Mouse (Mus musculus) heart, adult 2 months (tissue): ENCODE results near the gene Inca1. TPM values are rescaled to one million over a fixed set of nuclear protein-coding genes. Genes with fewer than 3 reads are reported as not detected.

Experiments
- DNase-seq, 2 experiments: peaks; one replicate each; pipeline ENCODE4 v3.0.0; 2021
- H3K27ac ChIP-seq: fragments of 200-600 bp; 2 replicates; pipeline ENCODE4 v1.8.1; 2022
- H3K27me3 ChIP-seq: fragments of 200-500 bp; 2 replicates; pipeline ENCODE4 v1.6.1; 2012; ENCODE audit warnings: mild to moderate bottlenecking, low read length, inconsistent platforms, mixed read lengths; ENCODE audit not compliant: control insufficient read depth, insufficient read depth
- H3K36me3 ChIP-seq: fragments of 200-500 bp; 2 replicates; pipeline ENCODE4 v1.6.1; 2012; ENCODE audit warnings: low read length, inconsistent platforms; ENCODE audit not compliant: control insufficient read depth, insufficient read depth
- H3K4me1 ChIP-seq: fragments of 200-500 bp; 2 replicates; pipeline ENCODE4 v1.6.1; 2011; ENCODE audit warnings: low read length; ENCODE audit not compliant: control insufficient read depth, insufficient read depth
- H3K4me3 ChIP-seq: fragments of 200-600 bp; 2 replicates; pipeline ENCODE4 v1.8.1; 2022
- H3K79me2 ChIP-seq: fragments of 200-500 bp; replicated peaks from 2 replicates; pipeline ENCODE4 v1.6.1; 2012; ENCODE audit warnings: mild to moderate bottlenecking, inconsistent platforms, low read length, moderate library complexity, mixed read lengths; ENCODE audit not compliant: control insufficient read depth, insufficient read depth
- H3K9ac ChIP-seq: fragments of 200-500 bp; 2 replicates; pipeline ENCODE4 v1.6.1; 2012; ENCODE audit warnings: low read depth, mild to moderate bottlenecking, control low read depth, inconsistent platforms, low read length, mixed read lengths
- CTCF ChIP-seq: fragments of 200-600 bp; IDR thresholded peaks from 2 replicates; pipeline ENCODE4 v1.8.1; 2022; ENCODE audit warnings: antibody characterized with exemption, mild to moderate bottlenecking, moderate library complexity
- EP300 ChIP-seq: fragments of 200-500 bp; IDR thresholded peaks from 2 replicates; pipeline ENCODE4 v1.6.1; 2011; ENCODE audit warnings: low read depth, low read length, control low read depth; ENCODE audit not compliant: insufficient read depth
- POLR2A ChIP-seq: fragments of 200-500 bp; IDR thresholded peaks from 2 replicates; pipeline ENCODE4 v1.6.1; 2011; ENCODE audit warnings: mild to moderate bottlenecking, low read depth, low read length, control low read depth; ENCODE audit not compliant: insufficient read depth
- WGBS: fragments of 180-500 bp; shearing (Covaris S2); methylation state at CpG from one replicate; pipeline ENCODE4 v1.1.7; 2018; 5-methylcytosine and 5-hydroxymethylcytosine counted together
- intact Hi-C: fragments of 180-260 bp; cut with DNase I; formaldehyde crosslinking; loops from one replicate; pipeline ENCODE4 v1.15.1; 2025
- polyA plus RNA-seq: library from polyadenylated mRNA; depleted of rRNA; stranded (reverse); fragments of >200 nt; gene quantifications from 2 replicates; pipeline ENCODE4 v1.2.3, GENCODE M21; 2012
- total RNA-seq, 2 experiments: library from RNA; stranded (reverse); gene quantifications; 2 replicates each; pipeline ENCODE4 v1.2.3; 2021

Gene Inca1
- total and polyA plus RNA-seq, 3 experiments: 4.6 to 6.9 (median 6.3) TPM

DNA sequence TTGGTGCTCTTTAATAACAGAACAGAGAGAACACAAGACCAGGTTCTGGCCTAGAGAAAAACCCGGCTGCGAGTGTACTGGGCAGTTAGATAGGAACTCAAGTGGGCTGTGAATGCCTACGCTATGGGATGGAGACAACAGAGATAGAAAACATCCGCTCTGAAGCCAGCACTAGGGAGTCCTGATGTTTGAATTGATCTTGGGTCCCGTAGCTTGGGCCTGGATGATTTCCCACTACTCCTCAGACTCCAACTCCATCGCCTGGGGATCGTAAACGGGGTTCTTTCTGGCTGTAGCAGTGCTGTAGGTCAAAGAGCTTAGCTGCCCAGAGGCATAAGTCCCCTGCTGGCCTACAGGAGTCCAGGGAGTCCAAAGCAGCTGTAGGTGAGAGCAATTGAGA lies 11.6 kb downstream of the Inca1 start:
- Histone ChIP-seq H3K27me3 (no peaks in the 10 kb centered on the region), H3K79me2 (no peaks in the 10 kb centered on the region), H3K36me3 (no peaks in the 10 kb centered on the region; the same call in 1 of the 2 replicates), H3K4me1 (peaks cover 4% of the 10 kb centered on the region), H3K4me3 (peak overlapping the region; percentile 84), H3K9ac (peak overlapping the region; percentile 93), H3K27ac (peak overlapping the region; percentile 98)
- TF ChIP-seq POLR2A: no peak
- TF ChIP-seq EP300: no peak
- TF ChIP-seq CTCF: no peak
- 9% methylated on average over 8 of the region's 8 CpGs for WGBS
- intact Hi-C loops: loop anchor here (1.0 to 5.0 kb wide), 3 partner anchors 12 to 69 kb away; partner anchors contain the start of genes Inca1, Kif1c, Rnf167 and Slc25a11
- no peak for DNase-seq

DNA sequence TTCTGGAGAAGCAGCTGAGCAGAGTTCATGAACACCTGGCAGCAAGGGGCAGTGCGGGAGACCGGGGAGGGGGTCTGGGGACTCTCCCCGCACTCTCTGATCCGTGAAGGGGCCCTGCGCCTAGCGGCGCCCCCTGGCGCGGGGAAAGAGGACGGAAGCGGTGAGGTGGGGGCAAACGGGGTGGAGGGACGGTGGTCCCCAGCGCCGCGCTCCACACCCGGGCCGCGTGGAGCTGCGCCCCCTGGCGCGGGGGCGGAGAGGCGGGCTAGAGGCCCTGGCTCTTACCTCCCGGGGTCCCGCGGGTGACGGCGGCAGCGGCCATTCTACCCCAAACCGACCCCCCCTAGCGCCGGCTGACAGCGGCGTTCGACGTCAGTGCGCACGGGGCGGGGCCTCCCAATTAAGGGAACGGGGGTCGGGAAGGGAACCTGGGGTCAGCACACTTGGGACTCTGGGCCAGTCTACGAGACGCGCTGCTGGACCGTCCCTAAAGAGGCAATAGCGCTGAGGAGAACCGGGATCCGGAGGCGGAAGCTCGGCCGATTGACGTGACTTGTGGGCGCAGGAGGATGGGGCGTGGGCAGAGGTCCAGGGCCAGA lies 12.3 kb downstream of the Inca1 start, which contains the start of gene Camta2:
Camta2 (minus strand) TSS at position 505 of the 599 bp plus-strand sequence.
- Histone ChIP-seq H3K9ac (peak within 1 kb of the TSS; percentile 93), H3K36me3 (no peaks in the 10 kb centered on the region; the same call in 1 of the 2 replicates), H3K4me3 (peak within 1 kb of the TSS; percentile 84), H3K79me2 (no peaks in the 10 kb centered on the region), H3K4me1 (peaks cover 4% of the 10 kb centered on the region), H3K27me3 (no peaks in the 10 kb centered on the region), H3K27ac (peak within 1 kb of the TSS; percentile 98)
- WGBS: 1% methylated on average over 55 of the region's 55 CpGs
- TF ChIP-seq CTCF: peak; percentile 79
- no peak for TF ChIP-seq EP300
- peak; percentile 90 for TF ChIP-seq POLR2A
- intact Hi-C loops: loop anchor here (1.0 to 5.0 kb wide), 4 partner anchors 13 to 70 kb away; partner anchors contain the start of genes Inca1, Kif1c, Rnf167 and Slc25a11
- peak; percentile 94 to 96 for DNase-seq

- WGBS: 3% methylated on average over 16 of the region's 16 CpGs
- peak overlapping the region; percentile 84 for H3K4me3 ChIP-seq
- intact Hi-C loops: loop anchor here (1.0 to 5.0 kb wide), 3 partner anchors 17 to 70 kb away; partner anchors contain the start of genes Rnf167 and Slc25a11
- peak overlapping the region; percentile 93 for H3K9ac ChIP-seq
- DNase-seq: peak in 1 of 2 experiments; percentile 60
- no peaks in the 10 kb centered on the region; the same call in 1 of the 2 replicates for H3K36me3 ChIP-seq
- peak overlapping the region; percentile 98 for H3K27ac ChIP-seq
- TF ChIP-seq CTCF (no peak), POLR2A (no peak), EP300 (no peak)
- H3K79me2 ChIP-seq: no peaks in the 10 kb centered on the region
- H3K4me1 ChIP-seq: peaks cover 5% of the 10 kb centered on the region
- H3K27me3 ChIP-seq: no peaks in the 10 kb centered on the region
Observed at GRCm38 (mm10) chr11:70686901-70687566, 12.9 kb downstream of the Inca1 start.

- no peak for TF ChIP-seq CTCF
- TF ChIP-seq EP300: no peak
- TF ChIP-seq POLR2A: no peak
- Histone ChIP-seq H3K36me3 (no peaks in the 10 kb centered on the region), H3K27ac (no peak overlapping the region), H3K4me3 (no peak overlapping the region), H3K9ac (no peak overlapping the region), H3K27me3 (no peaks in the 10 kb centered on the region), H3K4me1 (peaks cover 6% of the 10 kb centered on the region), H3K79me2 (no peaks in the 10 kb centered on the region)
- intact Hi-C loops: no loop called here
- DNase-seq: no peak
- WGBS: 80% methylated on average over 5 of the region's 5 CpGs
Observed at GRCm38 (mm10) chr11:70683640-70684039, 16.3 kb downstream of the Inca1 start.

DNA sequence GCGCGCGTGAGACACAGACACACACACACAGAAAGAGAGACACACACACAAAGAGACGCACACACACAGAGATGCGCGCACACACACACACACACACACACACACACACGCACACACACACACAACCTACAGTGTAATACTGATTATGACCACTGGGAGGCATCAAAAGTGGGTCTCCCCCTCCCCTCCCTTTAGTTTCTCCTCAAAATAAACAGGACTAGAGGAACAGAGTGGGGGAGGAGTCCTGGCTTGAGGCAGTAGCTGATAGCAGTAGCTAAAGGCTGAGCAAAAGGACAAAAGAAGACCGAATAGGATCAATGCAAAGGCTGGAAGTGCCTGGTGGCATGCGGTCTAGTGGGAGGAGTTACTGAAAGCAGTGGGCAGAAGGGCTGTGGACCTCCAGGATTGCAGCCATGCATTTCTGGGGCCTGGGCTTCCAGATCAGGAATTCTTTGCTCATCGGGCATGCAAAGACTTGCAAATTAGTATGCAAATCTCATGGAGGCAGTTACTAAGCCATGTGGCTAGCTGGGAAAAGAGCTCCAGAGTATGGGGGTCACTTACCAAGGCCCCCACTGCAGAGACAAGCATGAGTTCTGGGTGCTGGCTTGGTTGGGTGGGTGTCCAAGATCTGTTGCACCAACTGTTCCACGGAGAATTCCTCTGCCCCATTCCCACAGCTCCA lies 17.9 kb downstream of the Inca1 start:
- no peak overlapping the region for H3K9ac ChIP-seq
- 51% methylated on average over 11 of the region's 11 CpGs for whole genome bisulfite sequencing
- H3K27ac ChIP-seq: no peak overlapping the region
- TF ChIP-seq EP300 (no peak), CTCF (peak; percentile 50)
- no peak overlapping the region for H3K4me3 ChIP-seq
- H3K36me3 ChIP-seq: no peaks in the 10 kb centered on the region
- no peak for DNase-seq
- intact Hi-C loops: no loop called here
- H3K4me1 ChIP-seq: peaks cover 1% of the 10 kb centered on the region
- no peaks in the 10 kb centered on the region for H3K79me2 ChIP-seq
- no peaks in the 10 kb centered on the region for H3K27me3 ChIP-seq
